Mouse (Mus musculus): ENCODE measurements around the gene Tcf7.

Tcf7 gene

GRCm38 (mm10) chr11:52268104-52268835 lies 14.5 kb downstream of the Tcf7 start:
- H3K4me1 ChIP-seq (replicated peaks; ENCODE audit: low read depth, low read length), result peaks cover 73% of the 10 kb centered on the region
- TF ChIP-seq NANOG (IDR thresholded peaks at IDR 0.05; ENCODE audit: borderline replicate concordance, low read length), result no peak

GRCm38 (mm10) chr11:52267271-52267670 lies 15.5 kb downstream of the Tcf7 start:
- no peak for TF ChIP-seq CTCF (conservative IDR thresholded peaks at IDR 0.05; ENCODE audit: low read length)
- H3K4me3 ChIP-seq (replicated peaks; ENCODE audit: low read length), result no peak overlapping the region
- H3K4me1 ChIP-seq (replicated peaks; ENCODE audit: low read depth, low read length), result peaks cover 73% of the 10 kb centered on the region
- H3K36me3 ChIP-seq (ENCODE audit: insufficient read depth, low read length), result peaks cover 70% of the 10 kb centered on the region
- H3K9me3 ChIP-seq (ENCODE audit: low read length), result no peaks in the 10 kb centered on the region
- no peaks in the 10 kb centered on the region for H3K27me3 ChIP-seq (ENCODE audit: insufficient read depth, low read length)

More at GRCm38 (mm10) chr11:52268104-52268835, 14.5 kb downstream of the Tcf7 start:
- Histone ChIP-seq H3K27me3 (ENCODE audit: insufficient read depth, low read length) (no peaks in the 10 kb centered on the region), H3K4me3 (replicated peaks; ENCODE audit: low read length) (peak overlapping the region; percentile 3; the same call in 1 of the 2 replicates), H3K9me3 (ENCODE audit: low read length) (no peaks in the 10 kb centered on the region), H3K36me3 (ENCODE audit: insufficient read depth, low read length) (peaks cover 68% of the 10 kb centered on the region)

GRCm38 (mm10) chr11:52265616-52266307 lies 17.1 kb downstream of the Tcf7 start:
- Histone ChIP-seq H3K4me3 (replicated peaks; ENCODE audit: low read length) (peak overlapping the region; percentile 45), H3K9me3 (ENCODE audit: low read length) (no peaks in the 10 kb centered on the region), H3K27me3 (ENCODE audit: insufficient read depth, low read length) (no peaks in the 10 kb centered on the region), H3K4me1 (replicated peaks; ENCODE audit: low read depth, low read length) (peaks cover 81% of the 10 kb centered on the region), H3K36me3 (ENCODE audit: insufficient read depth, low read length) (peaks cover 74% of the 10 kb centered on the region)
- TF ChIP-seq NANOG (IDR thresholded peaks at IDR 0.05; ENCODE audit: borderline replicate concordance, low read length) (no peak), POU5F1 (IDR thresholded peaks at IDR 0.05; ENCODE audit: borderline replicate concordance, low read length) (no peak), CTCF (conservative IDR thresholded peaks at IDR 0.05; ENCODE audit: low read length) (no peak)

GRCm38 (mm10) chr11:52264871-52265270 lies 17.9 kb downstream of the Tcf7 start:
- H3K27me3 ChIP-seq (ENCODE audit: insufficient read depth, low read length), result no peaks in the 10 kb centered on the region
- no peak for TF ChIP-seq CTCF (conservative IDR thresholded peaks at IDR 0.05; ENCODE audit: low read length)
- TF ChIP-seq POU5F1 (IDR thresholded peaks at IDR 0.05; ENCODE audit: borderline replicate concordance, low read length), result no peak
- TF ChIP-seq NANOG (IDR thresholded peaks at IDR 0.05; ENCODE audit: borderline replicate concordance, low read length), result no peak

GRCm38 (mm10) chr11:52262338-52262737 lies 20.5 kb downstream of the Tcf7 start:
- Histone ChIP-seq H3K4me3 (replicated peaks; ENCODE audit: low read length) (no peak overlapping the region), H3K36me3 (ENCODE audit: insufficient read depth, low read length) (peaks cover 78% of the 10 kb centered on the region), H3K27me3 (ENCODE audit: insufficient read depth, low read length) (no peaks in the 10 kb centered on the region), H3K4me1 (replicated peaks; ENCODE audit: low read depth, low read length) (peaks cover 80% of the 10 kb centered on the region), H3K9me3 (ENCODE audit: low read length) (no peaks in the 10 kb centered on the region)
- TF ChIP-seq NANOG (IDR thresholded peaks at IDR 0.05; ENCODE audit: borderline replicate concordance, low read length) (no peak), POU5F1 (IDR thresholded peaks at IDR 0.05; ENCODE audit: borderline replicate concordance, low read length) (no peak), CTCF (conservative IDR thresholded peaks at IDR 0.05; ENCODE audit: low read length) (no peak)

More at GRCm38 (mm10) chr11:52264871-52265270, 17.9 kb downstream of the Tcf7 start:
- no peaks in the 10 kb centered on the region for H3K9me3 ChIP-seq (ENCODE audit: low read length)
- peaks cover 74% of the 10 kb centered on the region for H3K36me3 ChIP-seq (ENCODE audit: insufficient read depth, low read length)
- peaks cover 88% of the 10 kb centered on the region for H3K4me1 ChIP-seq (replicated peaks; ENCODE audit: low read depth, low read length)
- peak overlapping the region; percentile 45 for H3K4me3 ChIP-seq (replicated peaks; ENCODE audit: low read length)

- no peaks in the 10 kb centered on the region for H3K27me3 ChIP-seq (ENCODE audit: insufficient read depth, low read length)
- TF ChIP-seq CTCF (conservative IDR thresholded peaks at IDR 0.05; ENCODE audit: low read length) (peak; percentile 58), POU5F1 (IDR thresholded peaks at IDR 0.05; ENCODE audit: borderline replicate concordance, low read length) (no peak)
- peaks cover 80% of the 10 kb centered on the region for H3K4me1 ChIP-seq (replicated peaks; ENCODE audit: low read depth, low read length)
- no peaks in the 10 kb centered on the region for H3K9me3 ChIP-seq (ENCODE audit: low read length)
- 0 out of 2 replicates have a peak overlapping the region, but pooled peaks have one; percentile 13 for H3K4me3 ChIP-seq (replicated peaks; ENCODE audit: low read length)
- peaks cover 81% of the 10 kb centered on the region for H3K36me3 ChIP-seq (ENCODE audit: insufficient read depth, low read length)
Measured at GRCm38 (mm10) chr11:52261937-52262336, 20.9 kb downstream of the Tcf7 start.

- Histone ChIP-seq H3K36me3 (ENCODE audit: insufficient read depth, low read length) (peaks cover 84% of the 10 kb centered on the region), H3K4me3 (replicated peaks; ENCODE audit: low read length) (0 out of 2 replicates have a peak overlapping the region, but pooled peaks have one; percentile 13), H3K9me3 (ENCODE audit: low read length) (no peaks in the 10 kb centered on the region), H3K27me3 (ENCODE audit: insufficient read depth, low read length) (no peaks in the 10 kb centered on the region), H3K4me1 (replicated peaks; ENCODE audit: low read depth, low read length) (peaks cover 78% of the 10 kb centered on the region)
- no peak for TF ChIP-seq POU5F1 (IDR thresholded peaks at IDR 0.05; ENCODE audit: borderline replicate concordance, low read length)
- TF ChIP-seq CTCF (conservative IDR thresholded peaks at IDR 0.05; ENCODE audit: low read length), result no peak
- no peak for TF ChIP-seq NANOG (IDR thresholded peaks at IDR 0.05; ENCODE audit: borderline replicate concordance, low read length)
Measured at GRCm38 (mm10) chr11:52260878-52261277, 21.9 kb downstream of the Tcf7 start.

GRCm38 (mm10) chr11:52258711-52259110 lies 24.1 kb downstream of the Tcf7 start:
- no peaks in the 10 kb centered on the region for H3K27me3 ChIP-seq (ENCODE audit: insufficient read depth, low read length)
- peaks cover 60% of the 10 kb centered on the region for H3K4me1 ChIP-seq (replicated peaks; ENCODE audit: low read depth, low read length)
- no peak overlapping the region for H3K4me3 ChIP-seq (replicated peaks; ENCODE audit: low read length)
- peaks cover 96% of the 10 kb centered on the region for H3K36me3 ChIP-seq (ENCODE audit: insufficient read depth, low read length)
- no peaks in the 10 kb centered on the region for H3K9me3 ChIP-seq (ENCODE audit: low read length)
- TF ChIP-seq NANOG (IDR thresholded peaks at IDR 0.05; ENCODE audit: borderline replicate concordance, low read length) (no peak), POU5F1 (IDR thresholded peaks at IDR 0.05; ENCODE audit: borderline replicate concordance, low read length) (no peak), CTCF (conservative IDR thresholded peaks at IDR 0.05; ENCODE audit: low read length) (no peak)
